Mouse (Mus musculus) ES-Bruce4 (cell line): Measurements from ENCODE around the gene Narfl.

Experiments
- CTCF ChIP-seq: IDR thresholded peaks from one replicate; pipeline ENCODE4 v1.8.1; 2011; ENCODE audit warnings: low read depth, low read length
- EP300 ChIP-seq: IDR thresholded peaks from 2 replicates; pipeline ENCODE4 v1.6.1; 2011; ENCODE audit warnings: low read depth, low read length; ENCODE audit not compliant: insufficient read depth

DNA sequence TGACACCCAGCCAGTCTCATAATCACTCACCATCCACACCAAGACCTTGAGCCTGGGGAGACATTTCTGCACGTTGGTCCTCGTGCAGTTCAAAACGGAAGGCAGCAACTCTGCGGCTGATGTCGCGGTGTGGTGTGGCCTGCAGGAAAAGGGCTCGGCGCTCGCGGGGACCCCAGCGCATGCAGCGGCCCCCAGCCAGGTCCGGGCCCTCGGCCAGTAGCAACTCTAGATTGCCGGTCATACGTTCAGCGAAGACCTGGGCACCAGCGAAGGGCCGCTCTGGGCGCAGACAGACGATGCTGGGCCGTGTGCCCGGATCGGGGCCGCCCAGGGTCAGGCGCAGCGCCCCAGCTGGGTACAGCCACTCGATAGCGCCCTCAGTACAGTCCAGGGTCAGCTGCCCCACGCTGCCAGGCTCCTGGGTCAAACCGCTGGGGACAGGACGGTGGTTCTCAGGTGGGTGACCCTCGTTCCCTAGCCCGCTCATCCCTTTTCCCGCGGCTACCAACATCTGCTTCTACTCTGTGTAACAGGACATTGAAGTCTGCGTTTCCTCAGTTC, 22.7 kb downstream of the Narfl start:
- TF ChIP-seq CTCF (no peak), EP300 (no peak)
